Mouse (Mus musculus): ENCODE measurements around the gene Pibf1.
A peak's percentile ranks its signal among the peaks of the same experiment; 100 is the strongest.

Pibf1 gene

DNA sequence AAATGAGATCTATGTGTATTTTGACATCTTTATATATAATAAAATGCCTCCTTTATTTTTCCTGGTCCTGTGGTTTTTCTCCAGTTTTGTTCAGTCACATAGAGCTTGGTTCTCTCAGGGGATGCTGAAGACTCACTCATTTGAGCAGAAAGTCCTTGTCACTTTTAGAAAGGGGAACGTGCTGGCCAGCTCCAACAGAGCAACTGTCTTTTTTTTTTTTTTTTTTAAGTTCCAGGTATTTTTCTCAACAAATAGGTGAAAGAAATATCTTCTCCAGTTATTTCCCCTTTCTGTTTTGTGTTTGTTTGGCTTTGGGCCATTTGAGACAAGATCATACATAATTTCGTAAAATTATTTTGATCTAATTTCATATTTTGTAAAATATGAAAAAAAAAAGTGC is 174.8 kb downstream of the Pibf1 start:
- DNase-seq: no peak

DNA sequence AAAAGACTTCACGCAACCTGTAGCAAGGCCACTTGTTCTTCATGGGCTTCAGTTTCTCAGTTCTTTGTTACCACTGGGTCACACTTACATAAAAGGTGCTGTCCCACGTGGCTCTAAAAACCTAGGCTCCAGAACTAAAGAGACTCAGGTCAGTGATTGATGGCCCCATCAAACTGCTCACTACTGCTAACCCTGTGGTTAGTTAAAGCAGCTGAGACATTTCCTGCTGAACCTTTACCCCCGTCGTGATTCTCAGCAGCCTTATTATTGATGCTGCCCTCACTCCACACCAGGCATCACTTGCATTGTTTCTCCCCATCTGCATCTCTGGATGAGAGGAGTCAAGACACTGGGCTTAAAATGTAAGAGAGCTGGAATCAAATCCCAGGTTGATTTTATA is 176.6 kb downstream of the Pibf1 start:
- no peak for DNase-seq

DNA sequence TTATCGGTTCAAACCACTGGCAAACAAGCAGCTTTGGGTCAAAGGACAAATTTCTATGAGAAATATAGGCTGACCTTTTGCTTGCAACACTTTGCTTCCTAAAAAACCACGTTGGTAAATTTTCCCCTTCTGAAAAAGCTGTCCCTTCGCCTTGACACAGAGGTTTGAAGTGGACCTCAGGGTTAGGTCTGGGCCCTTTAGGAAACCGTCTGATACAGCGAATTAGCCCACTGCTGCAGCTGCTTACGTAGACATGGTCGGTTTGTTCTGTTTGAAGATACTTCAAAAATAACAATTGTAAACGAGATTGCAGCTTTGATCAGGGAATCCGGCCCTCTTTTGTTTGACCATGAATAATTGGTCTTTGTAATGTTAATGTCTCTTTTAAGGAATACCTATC is 179.1 kb downstream of the Pibf1 start:
- DNase-seq: no peak

DNA sequence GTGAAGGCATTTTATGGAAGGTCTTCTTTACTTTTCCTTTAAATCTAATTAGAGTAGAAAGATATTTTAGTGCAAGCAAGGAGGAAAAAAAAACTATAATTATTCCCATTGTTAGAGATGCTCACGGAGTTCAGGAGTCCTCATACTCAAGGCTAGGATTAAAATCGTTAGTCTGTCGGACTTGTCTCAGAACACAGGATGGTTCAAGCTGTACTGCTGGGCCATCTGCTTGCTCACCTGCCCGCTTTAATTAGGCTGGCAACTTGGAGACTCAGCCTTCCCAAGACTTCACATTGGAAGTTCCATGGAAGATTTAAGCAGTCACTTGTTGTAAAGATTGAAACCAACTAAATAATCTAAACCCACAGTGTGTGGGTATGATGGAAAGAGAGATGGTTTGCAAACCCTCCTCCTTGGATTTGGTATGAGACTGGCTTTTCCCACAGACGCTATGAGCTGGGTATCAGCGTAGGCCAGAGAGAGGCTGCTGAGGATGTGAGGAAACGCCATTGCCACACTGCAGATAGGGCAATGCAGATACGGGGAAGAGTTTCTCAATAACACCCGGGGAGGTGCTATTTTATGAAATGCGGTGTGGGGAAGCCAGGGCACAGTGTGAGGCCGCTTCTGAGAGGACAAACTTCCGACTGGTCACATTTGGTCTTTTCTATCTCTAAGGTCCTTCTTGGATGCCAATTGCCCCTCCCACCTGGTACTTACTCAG is 179.7 kb downstream of the Pibf1 start:
- no peak for DNase-seq

DNA sequence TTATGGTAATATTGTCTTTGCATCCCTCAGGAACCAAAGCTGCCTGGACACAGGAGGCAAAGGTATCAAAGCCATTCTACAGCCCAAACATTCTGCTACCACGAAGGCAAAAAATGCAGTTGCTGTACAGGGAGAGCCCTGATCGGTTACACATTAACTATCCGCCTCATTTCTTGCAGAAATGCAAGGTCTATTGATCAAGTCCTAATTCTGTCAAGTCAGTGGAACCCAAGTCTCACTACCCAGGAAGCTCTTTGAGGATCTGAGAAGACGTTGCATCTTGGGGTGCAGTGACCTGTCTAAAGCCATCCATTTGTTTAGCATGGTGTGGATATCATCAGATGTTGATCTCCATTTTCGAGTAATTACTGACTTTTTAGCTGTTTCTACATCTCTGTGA is 181.2 kb downstream of the Pibf1 start:
- no peak for DNase-seq

DNA sequence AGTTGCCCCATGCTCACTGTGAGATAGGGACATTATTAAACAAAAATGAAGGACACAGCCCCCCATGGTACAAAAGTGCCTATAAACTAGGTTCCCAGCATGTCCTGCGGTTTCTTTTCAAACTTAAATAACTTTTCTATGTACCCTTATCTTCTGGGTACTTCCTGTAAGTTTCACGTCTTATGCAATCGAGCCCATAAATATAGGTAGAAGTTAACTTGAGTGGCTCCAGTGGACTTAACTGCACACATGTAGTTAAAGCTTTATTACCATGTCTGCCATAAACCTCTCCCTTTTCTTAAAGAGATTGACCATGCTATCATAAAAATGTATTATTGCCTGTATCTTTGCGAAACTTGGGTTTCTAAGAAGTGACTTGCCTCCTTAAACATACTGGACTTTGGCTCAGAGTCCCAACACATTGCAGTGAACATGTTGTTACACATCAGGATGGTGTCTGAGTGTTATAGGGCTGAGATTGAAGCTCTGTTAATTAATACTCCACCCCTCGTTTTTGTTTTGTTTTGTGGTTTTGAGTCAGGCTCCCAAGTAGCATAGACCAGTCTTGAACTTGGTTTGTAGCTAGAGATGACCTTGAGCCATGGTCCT is 181.7 kb downstream of the Pibf1 start:
- no peak for DNase-seq

DNA sequence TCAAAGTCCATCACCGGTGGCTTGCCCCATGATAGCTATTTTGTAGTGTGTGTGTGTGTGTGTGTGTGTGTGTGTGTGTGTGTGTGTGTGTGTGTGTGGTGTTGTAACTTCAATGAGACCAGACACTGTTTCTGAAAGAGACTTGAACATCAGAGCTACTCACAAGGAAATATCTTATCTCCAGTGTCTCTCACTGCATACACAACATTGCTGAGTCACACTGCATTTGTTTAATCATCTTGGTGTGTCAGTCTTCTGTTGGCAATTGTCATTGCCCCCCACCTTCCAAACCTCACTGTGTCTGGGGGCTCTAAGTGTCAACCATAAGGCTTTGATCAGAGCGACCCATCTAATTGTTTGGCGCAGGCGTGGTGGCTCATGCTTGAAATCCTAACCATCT is 186.3 kb downstream of the Pibf1 start:
- DNase-seq: no peak

DNA sequence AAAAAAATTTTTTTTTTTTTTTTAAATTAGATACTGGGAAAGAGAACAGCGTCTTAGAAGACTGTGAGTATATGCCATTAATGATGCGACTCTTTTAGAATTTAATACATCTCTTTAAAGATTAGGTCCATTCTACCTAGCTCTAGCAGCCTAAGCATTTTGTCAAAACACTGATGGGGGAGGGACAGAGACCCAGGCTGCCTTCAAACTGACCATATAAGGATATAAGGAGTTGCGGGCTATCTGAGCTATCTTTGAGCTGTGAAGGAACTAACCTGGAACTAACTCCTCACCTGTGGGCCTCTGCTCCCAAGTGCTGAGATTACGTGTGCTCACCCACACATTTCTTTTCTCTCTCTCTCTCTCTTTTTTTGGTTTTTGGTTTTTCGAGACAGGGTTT is 193.0 kb downstream of the Pibf1 start:
- DNase-seq: no peak

DNA sequence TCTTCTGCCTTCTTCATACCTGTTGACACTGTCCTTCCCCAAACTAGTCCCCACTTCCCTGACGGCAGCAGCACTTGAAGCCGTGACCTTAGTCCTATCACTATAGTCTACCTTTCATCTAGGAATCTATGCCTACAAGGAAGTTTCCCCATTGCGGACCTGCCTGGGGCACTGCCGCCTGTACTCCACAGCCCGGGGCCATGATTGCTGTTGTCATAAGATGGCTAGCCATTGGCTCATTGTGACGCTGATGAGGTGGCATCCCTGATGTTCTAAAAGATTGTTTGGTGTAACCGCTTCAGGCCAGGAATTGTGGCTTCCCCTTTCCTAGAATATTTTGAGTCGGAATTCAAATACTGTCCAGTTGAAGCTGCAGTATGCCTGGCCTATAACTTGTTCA is 195.2 kb downstream of the Pibf1 start:
- DNase-seq: no peak

DNA sequence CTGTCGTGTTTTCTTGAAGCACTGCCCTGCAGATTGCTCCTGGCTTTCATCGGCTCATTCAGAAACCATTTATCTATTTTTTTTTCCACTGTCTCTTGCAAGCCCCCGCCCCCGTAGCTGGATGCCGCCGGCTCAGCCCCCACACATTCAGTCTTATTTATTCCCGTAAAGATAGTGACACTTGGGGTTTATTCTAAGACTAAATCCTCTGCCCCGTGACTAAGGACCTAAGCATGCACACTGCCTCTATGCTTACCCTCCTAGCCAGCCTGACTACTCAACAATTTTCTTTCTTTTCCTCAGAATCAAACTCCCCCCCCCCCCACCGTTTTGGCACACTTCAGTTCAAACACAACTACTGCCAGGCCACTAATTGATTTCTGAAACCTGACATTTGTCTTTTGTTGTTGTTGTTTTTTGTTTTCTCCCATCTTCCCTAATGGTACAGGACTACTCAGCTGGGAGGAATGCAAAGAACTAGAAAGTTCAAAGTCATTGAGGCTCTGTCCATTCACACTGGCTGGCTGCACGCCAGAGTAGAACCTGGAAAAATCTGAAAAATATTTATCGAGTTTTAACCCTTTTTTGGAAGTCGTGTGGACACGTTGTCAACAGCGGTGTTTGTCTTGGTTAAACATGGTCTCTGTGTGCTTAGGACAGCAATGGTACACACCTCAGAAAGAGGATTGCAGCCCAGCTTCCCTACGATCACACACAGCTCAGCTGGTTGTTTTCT is 196.6 kb downstream of the Pibf1 start:
- DNase-seq: no peak

DNA sequence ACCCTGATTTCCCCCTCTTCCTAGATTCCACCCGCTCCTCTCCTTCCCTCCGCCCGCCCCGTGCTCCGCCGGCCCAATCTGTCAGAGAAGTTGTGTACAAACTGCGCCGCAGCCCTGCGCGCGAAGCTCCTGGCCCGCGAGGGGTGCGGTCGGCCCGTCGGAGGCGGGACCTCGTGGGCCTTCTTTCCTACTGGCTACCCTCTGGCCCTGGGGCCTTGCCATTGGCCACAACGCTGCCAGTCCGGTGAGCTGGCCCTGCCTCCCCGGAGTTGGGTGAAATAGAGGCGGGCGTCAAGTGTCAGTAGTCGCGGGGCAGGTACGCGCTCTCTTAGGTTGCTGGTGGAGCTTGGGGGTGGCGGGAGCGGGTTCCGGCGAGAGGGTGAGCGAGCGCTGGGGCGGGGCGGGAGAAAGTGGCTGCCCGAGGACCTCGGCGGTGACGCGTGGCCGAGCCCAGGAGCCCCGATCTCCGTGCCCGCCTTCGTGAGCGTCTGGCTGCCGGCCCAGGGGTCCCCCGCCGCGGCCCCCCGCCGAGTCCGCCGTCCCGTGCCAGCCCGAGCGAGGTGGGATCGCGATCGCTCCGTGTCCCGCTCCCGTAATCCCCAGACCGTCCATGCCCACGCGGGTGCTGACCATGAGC is 199.3 kb downstream of the Pibf1 start, which contains the start of gene Klf5:
Gene Klf5 (plus strand): TSS at position 307 of the 637 bp plus-strand sequence.
- DNase-seq: peak; percentile 87

DNA sequence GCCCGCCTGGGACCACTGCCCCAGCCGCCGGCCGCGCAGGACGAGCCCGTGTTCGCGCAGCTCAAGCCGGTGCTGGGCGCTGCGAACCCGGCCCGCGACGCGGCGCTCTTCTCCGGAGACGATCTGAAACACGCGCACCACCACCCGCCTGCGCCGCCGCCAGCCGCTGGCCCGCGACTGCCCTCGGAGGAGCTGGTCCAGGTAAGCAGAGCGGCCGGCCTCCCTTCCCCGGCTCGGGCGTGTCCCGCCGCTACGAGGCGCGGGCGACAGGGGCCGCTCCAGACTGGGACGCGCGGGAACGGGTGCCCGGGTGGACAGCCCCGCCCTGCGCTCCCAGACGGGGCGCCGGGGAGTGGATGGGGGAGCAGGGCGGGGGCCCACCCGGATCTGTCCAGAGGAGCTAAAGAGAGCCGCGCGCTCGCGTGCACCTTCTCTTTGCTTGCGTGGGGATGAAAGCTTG is 199.8 kb downstream of the Pibf1 start:
- peak; percentile 65 for DNase-seq

DNA sequence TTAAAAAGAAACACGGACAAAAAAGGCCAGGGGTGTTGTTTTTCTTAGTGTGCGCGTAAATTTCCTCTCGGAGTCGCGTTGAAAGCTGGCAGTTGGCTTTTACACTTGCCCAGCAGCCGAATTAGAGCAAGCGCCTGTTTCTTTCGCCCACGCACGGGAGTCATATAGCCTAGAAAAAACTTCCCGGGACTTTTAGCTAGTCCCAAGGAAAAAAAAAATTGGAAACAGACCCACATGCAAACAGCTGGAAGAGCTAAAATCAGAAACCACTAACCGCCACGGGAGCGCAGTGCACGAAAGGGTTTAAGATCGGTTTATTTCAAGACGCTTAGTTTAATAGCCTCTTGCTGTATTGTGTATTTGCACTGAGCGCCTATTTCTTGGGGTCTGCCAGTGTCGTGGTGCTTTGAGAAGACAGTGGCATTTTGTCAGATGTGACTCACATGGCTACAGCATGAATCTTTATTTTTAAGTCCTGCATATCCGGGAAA is 200.5 kb downstream of the Pibf1 start:
- DNase-seq: no peak

DNA sequence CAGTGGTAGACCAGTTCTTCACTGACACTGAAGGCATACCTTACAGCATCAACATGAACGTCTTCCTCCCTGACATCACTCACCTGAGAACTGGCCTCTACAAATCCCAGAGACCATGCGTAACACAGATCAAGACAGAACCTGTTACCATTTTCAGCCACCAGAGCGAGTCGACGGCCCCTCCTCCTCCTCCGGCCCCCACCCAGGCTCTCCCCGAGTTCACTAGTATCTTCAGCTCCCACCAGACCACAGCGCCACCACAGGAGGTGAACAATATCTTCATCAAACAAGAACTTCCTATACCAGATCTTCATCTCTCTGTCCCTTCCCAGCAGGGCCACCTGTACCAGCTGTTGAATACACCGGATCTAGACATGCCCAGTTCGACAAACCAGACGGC is 202.2 kb downstream of the Pibf1 start:
- no peak for DNase-seq

Measured in right cerebral cortex, postnatal 4 days (tissue).